Mouse (Mus musculus) stomach, postnatal 0 days (tissue): ENCODE results near the gene Ehhadh.
"Not testable (repeated sequence)": the region's sequence is repeated elsewhere in the genome, so short reads cannot be mapped to it uniquely, and the experiment has no call there.

Source experiments
- CTCF ChIP-seq: IDR thresholded peaks from 2 replicates; pipeline ENCODE4 v1.5.1; 2016; ENCODE audit warnings: antibody characterized with exemption, low read depth, mild to moderate bottlenecking, moderate library complexity
- EP300 ChIP-seq: optimal IDR thresholded peaks from 2 replicates; pipeline ENCODE3; 2016; ENCODE audit warnings: antibody characterized with exemption

- TF ChIP-seq EP300, CTCF: not testable (repeated sequence)
These were observed 20.2 kb upstream of the Ehhadh start for GRCm38 (mm10) chr16:21807786-21808185.
